Mouse (Mus musculus) large intestine, adult 2 months (tissue): ENCODE results near the gene Abcb9. TPM values are rescaled to one million over a fixed set of nuclear protein-coding genes. Genes with fewer than 3 reads are reported as not detected.
A peak's percentile ranks its signal among the peaks of the same experiment; 100 is the strongest.

ENCODE experiments used
- DNase-seq: peaks from one replicate; pipeline ENCODE4 v3.0.0-alpha.2; 2012; ENCODE audit warnings: low read depth, low spot score
- WGBS: fragments of 180-500 bp; shearing (Covaris S2); methylation state at CpG from one replicate; pipeline ENCODE4 v1.1.7; 2018; 5-methylcytosine and 5-hydroxymethylcytosine counted together
- polyA plus RNA-seq: library from polyadenylated mRNA; depleted of rRNA; stranded (reverse); fragments of >200 nt; gene quantifications from 2 replicates; pipeline ENCODE4 v1.2.3, GENCODE M21; 2012

The Abcb9 gene
- polyA plus RNA-seq, 1 experiment: 7.6 TPM

- DNase-seq: no peak
- WGBS: 63% methylated on average over 6 of the region's 6 CpGs
Measured at GRCm38 (mm10) chr5:124036341-124036740, 59.3 kb downstream of the Abcb9 start.

GRCm38 (mm10) chr5:124035806-124036205 is 59.8 kb downstream of the Abcb9 start:
- DNase-seq: no peak
- 70% methylated on average over 8 of the region's 8 CpGs for WGBS

GRCm38 (mm10) chr5:124035406-124035805 is 60.2 kb downstream of the Abcb9 start:
- WGBS: 31% methylated on average over 9 of the region's 9 CpGs
- DNase-seq: no peak

- no peak for DNase-seq
- 76% methylated on average over 11 of the region's 11 CpGs for WGBS
Measured at GRCm38 (mm10) chr5:124034471-124034870, 61.1 kb downstream of the Abcb9 start.

GRCm38 (mm10) chr5:124032001-124032508 is 63.5 kb downstream of the Abcb9 start, which contains the start of gene Vps37b:
Gene Vps37b (minus strand): TSS chr5:124032270.
- under 1% methylated on average over 52 of the region's 52 CpGs for WGBS
- no peak for DNase-seq

- 3% methylated on average over 25 of the region's 26 CpGs for WGBS
- no peak for DNase-seq
Measured at GRCm38 (mm10) chr5:124031068-124031955, 64.3 kb downstream of the Abcb9 start.

- no peak for DNase-seq
- 64% methylated on average over 12 of the region's 12 CpGs for WGBS
Measured at GRCm38 (mm10) chr5:124030386-124031067, 65.1 kb downstream of the Abcb9 start.

GRCm38 (mm10) chr5:124029220-124030035 is 66.2 kb downstream of the Abcb9 start:
- 26% methylated on average over 19 of the region's 19 CpGs for WGBS
- peak; percentile 66 for DNase-seq

GRCm38 (mm10) chr5:124028680-124029079 is 66.9 kb downstream of the Abcb9 start:
- DNase-seq: no peak
- 26% methylated on average over 7 of the region's 7 CpGs for WGBS

GRCm38 (mm10) chr5:124027702-124028470 is 67.7 kb downstream of the Abcb9 start:
- WGBS: 62% methylated on average over 19 of the region's 19 CpGs
- DNase-seq: no peak

GRCm38 (mm10) chr5:124026568-124026967 is 69.0 kb downstream of the Abcb9 start:
- 81% methylated on average over 5 of the region's 5 CpGs for WGBS
- no peak for DNase-seq

GRCm38 (mm10) chr5:124025587-124026441 is 69.8 kb downstream of the Abcb9 start:
- 87% methylated on average over 15 of the region's 15 CpGs for WGBS
- no peak for DNase-seq

- WGBS: 69% methylated on average over 9 of the region's 9 CpGs
Measured at GRCm38 (mm10) chr5:124025146-124025545, 70.5 kb downstream of the Abcb9 start.

GRCm38 (mm10) chr5:124024677-124025076 is 70.9 kb downstream of the Abcb9 start:
- 88% methylated on average over 6 of the region's 6 CpGs for WGBS
- DNase-seq: no peak

More at GRCm38 (mm10) chr5:124025146-124025545, 70.5 kb downstream of the Abcb9 start:
- no peak for DNase-seq

- WGBS: 73% methylated on average over 7 of the region's 7 CpGs
- no peak for DNase-seq
Measured at GRCm38 (mm10) chr5:124022365-124022764, 73.2 kb downstream of the Abcb9 start.

- WGBS: 84% methylated on average over 11 of the region's 11 CpGs
- no peak for DNase-seq
Measured at GRCm38 (mm10) chr5:124021701-124022100, 73.9 kb downstream of the Abcb9 start.

GRCm38 (mm10) chr5:124021148-124021547 is 74.5 kb downstream of the Abcb9 start:
- WGBS: 78% methylated on average over 11 of the region's 11 CpGs
- DNase-seq: no peak
